Mouse (Mus musculus) frontal cortex, postnatal 10 days (tissue): ENCODE measurements around the gene Vmn1r52.
"Not testable (repeated sequence)": the region's sequence is repeated elsewhere in the genome, so short reads cannot be mapped to it uniquely, and the experiment has no call there.

Experiments used
- DNase-seq, 2 experiments: peaks; one replicate each; pipeline ENCODE4 v3.0.0; 2022; ENCODE audit warnings: low spot score in 2 of 2, mixed read lengths in 1 of 2

The Vmn1r52 gene

DNA sequence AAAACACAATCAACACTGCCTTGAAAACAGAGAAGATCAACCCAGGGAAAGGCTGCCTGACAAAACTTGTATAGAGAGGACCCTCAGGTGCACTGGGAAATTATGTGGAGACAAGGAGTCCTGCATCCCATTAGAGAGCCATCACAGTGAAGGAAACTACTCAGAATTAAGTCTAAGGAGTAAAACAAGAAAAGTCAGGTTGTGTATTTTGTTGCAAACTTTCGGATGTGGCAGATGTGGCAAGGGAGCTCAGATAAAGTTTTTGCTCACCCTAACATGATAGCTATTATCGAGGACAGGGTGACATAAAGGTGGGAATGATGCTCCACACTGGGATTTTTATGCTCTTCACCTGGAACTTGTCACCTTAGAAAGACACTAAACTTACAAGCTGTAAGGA, at the start of gene Vmn1r52:
Vmn1r52 (plus strand) TSS at position 301 of the 400 bp plus-strand sequence.
- DNase-seq, result no peak

DNA sequence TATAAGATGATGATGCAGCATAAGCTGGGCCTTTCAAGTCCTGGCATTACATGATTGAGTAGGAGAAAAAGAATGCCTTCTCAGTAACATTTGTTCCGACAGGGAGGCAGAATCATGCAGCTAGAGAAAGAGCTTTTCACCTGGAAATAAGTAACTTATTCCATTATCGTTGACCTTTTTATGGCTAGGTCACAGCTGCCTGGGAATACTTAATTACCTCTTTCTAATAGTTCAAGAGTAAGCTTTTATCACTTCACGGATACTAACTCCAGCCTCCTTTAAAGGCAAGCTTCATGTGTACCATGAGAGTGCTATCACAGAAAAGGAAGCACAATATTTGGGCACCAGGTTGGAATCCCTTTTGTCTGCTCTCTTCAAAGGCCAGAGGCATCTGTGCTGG, 14.5 kb upstream of the Vmn1r52 start:
- DNase-seq, result no peak

DNA sequence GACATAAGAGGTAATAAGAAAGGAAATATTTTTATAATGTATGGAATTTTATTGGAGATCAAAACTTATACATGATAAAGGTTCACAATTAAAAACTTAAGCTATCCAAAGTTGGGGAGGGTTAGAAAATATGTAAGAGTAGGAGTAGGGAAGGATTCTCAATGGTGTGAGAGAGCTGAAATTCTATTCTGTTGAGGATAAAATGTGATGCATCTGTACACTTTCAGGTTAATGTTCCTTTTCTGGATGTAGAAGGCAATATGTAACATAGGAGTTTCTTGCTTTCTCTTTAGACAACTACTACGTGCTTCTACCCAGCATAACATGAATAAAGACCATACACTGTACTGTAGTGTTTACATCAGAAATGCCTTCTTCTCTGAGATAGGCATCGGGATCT, 27.9 kb downstream of the Vmn1r52 start, which contains the start of gene V1ra8:
V1ra8 (plus strand) TSS at position 301 of the 400 bp plus-strand sequence.
- DNase-seq, result not testable (repeated sequence)

DNA sequence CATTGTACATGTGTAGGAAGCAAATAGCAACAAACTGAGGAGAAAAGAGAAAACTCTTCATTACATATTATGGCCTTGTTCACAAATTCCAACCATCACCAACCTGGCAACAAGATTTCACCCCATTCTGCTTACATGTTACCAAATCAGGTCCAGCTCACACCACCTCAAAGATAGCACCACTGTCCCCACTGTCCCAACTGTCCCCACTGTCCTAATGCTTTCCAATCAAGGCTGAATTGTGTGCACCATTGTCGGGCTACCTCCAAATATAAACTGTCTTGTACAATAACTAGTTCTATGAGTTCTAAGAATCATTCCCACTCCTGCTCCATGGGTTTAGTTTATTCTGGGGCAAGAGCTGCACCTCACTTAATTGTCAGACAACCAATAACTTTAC, 49.7 kb downstream of the Vmn1r52 start, which contains the start of gene Vmn1r53:
Vmn1r53 (minus strand) TSS at position 101 of the 400 bp plus-strand sequence.
- DNase-seq, result no peak
